Mouse (Mus musculus) lung, postnatal 0 days (tissue): Measurements from ENCODE around the gene Nt5dc3.

Experiments
- CTCF ChIP-seq: IDR thresholded peaks from 2 replicates; pipeline ENCODE4 v1.5.1; 2016; ENCODE audit warnings: antibody characterized with exemption, mild to moderate bottlenecking
- EP300 ChIP-seq: IDR thresholded peaks from 2 replicates; pipeline ENCODE4 v1.6.1; 2016; ENCODE audit warnings: antibody characterized with exemption, mild to moderate bottlenecking, control low read depth

- no peak for TF ChIP-seq CTCF
- TF ChIP-seq EP300, result no peak
Observed at GRCm38 (mm10) chr10:86789146-86789672, 10.4 kb downstream of the Nt5dc3 start.
